Mouse (Mus musculus): ENCODE data around the gene Vamp2. TPM values are rescaled to one million over a fixed set of nuclear protein-coding genes. Genes with fewer than 3 reads are reported as not detected.

Vamp2 gene
- polyA plus RNA-seq, 2 experiments, result 89.8 to 199 TPM

GRCm38 (mm10) chr11:69114621-69115020 is 26.3 kb downstream of the Vamp2 start:
- ATAC-seq (ENCODE audit: low FRiP score, low read depth) (no peak), DNase-seq (ENCODE audit: low spot score) (no peak)
- peaks cover 18% of the 10 kb centered on the region for H3K4me1 ChIP-seq (ENCODE audit: control insufficient read depth, insufficient read depth, low read length)
- H3K36me3 ChIP-seq (ENCODE audit: control insufficient read depth, insufficient read depth, low read length), result peaks cover under 1% of the 10 kb centered on the region; the same call in 1 of the 2 replicates
- H3K27ac ChIP-seq (replicated peaks; ENCODE audit: low read depth, low read length), result no peak overlapping the region
- H3K9me3 ChIP-seq (ENCODE audit: control insufficient read depth, low read length), result no peaks in the 10 kb centered on the region
- no peak overlapping the region for H3K9ac ChIP-seq (ENCODE audit: low read depth, low read length, severe bottlenecking)
- no peak for TF ChIP-seq POLR2A (IDR thresholded peaks at IDR 0.05; ENCODE audit: borderline replicate concordance, extremely low read depth, insufficient read depth, insufficient read length)
- no peak overlapping the region for H3K4me3 ChIP-seq (replicated peaks; ENCODE audit: low read length)
- H3K27me3 ChIP-seq (ENCODE audit: control insufficient read depth, insufficient read depth, low read length), result no peaks in the 10 kb centered on the region
- H3K4me2 ChIP-seq (replicated peaks; ENCODE audit: low read depth, low read length, severe bottlenecking), result no peak overlapping the region
- WGBS, result 76% methylated on average over 3 of the region's 3 CpGs

- ATAC-seq (ENCODE audit: low FRiP score, low read depth) (no peak), DNase-seq (ENCODE audit: low spot score) (no peak)
- H3K4me2 ChIP-seq (replicated peaks; ENCODE audit: low read depth, low read length, severe bottlenecking), result 0 out of 2 replicates have a peak overlapping the region, but pooled peaks have one; percentile 82
Measured at GRCm38 (mm10) chr11:69116843-69117242, 28.6 kb downstream of the Vamp2 start.

GRCm38 (mm10) chr11:69117737-69118695 is 29.7 kb downstream of the Vamp2 start:
- DNase-seq (ENCODE audit: low spot score) (no peak), ATAC-seq (ENCODE audit: low FRiP score, low read depth) (peak; percentile 16; the same call in 1 of the 2 replicates)
- peak overlapping the region; percentile 60 for H3K4me3 ChIP-seq (replicated peaks; ENCODE audit: low read length)
- no peaks in the 10 kb centered on the region for H3K9me3 ChIP-seq (ENCODE audit: control insufficient read depth, low read length)
- H3K4me2 ChIP-seq (replicated peaks; ENCODE audit: low read depth, low read length, severe bottlenecking), result peak overlapping the region; percentile 82
- WGBS, result under 1% methylated on average over 45 of the region's 45 CpGs
- peaks cover 22% of the 10 kb centered on the region for H3K4me1 ChIP-seq (ENCODE audit: control insufficient read depth, insufficient read depth, low read length)
- H3K27ac ChIP-seq (replicated peaks; ENCODE audit: low read depth, low read length), result peak overlapping the region; percentile 39
- H3K36me3 ChIP-seq (ENCODE audit: control insufficient read depth, insufficient read depth, low read length), result no peaks in the 10 kb centered on the region
- H3K27me3 ChIP-seq (ENCODE audit: control insufficient read depth, insufficient read depth, low read length), result no peaks in the 10 kb centered on the region
- peak overlapping the region; percentile 62 for H3K9ac ChIP-seq (ENCODE audit: low read depth, low read length, severe bottlenecking)
- TF ChIP-seq POLR2A (IDR thresholded peaks at IDR 0.05; ENCODE audit: borderline replicate concordance, extremely low read depth, insufficient read depth, insufficient read length), result 0 out of 2 replicates have a peak, but pooled peaks have one; percentile 9

More at GRCm38 (mm10) chr11:69116843-69117242, 28.6 kb downstream of the Vamp2 start:
- no peaks in the 10 kb centered on the region for H3K9me3 ChIP-seq (ENCODE audit: control insufficient read depth, low read length)
- H3K4me3 ChIP-seq (replicated peaks; ENCODE audit: low read length), result peak overlapping the region; percentile 60; the same call in 1 of the 2 replicates
- no peak overlapping the region for H3K27ac ChIP-seq (replicated peaks; ENCODE audit: low read depth, low read length)
- 52% methylated on average over 5 of the region's 5 CpGs for WGBS
- H3K9ac ChIP-seq (ENCODE audit: low read depth, low read length, severe bottlenecking), result no peak overlapping the region
- H3K36me3 ChIP-seq (ENCODE audit: control insufficient read depth, insufficient read depth, low read length), result no peaks in the 10 kb centered on the region
- H3K27me3 ChIP-seq (ENCODE audit: control insufficient read depth, insufficient read depth, low read length), result no peaks in the 10 kb centered on the region
- peaks cover 27% of the 10 kb centered on the region for H3K4me1 ChIP-seq (ENCODE audit: control insufficient read depth, insufficient read depth, low read length)
- no peak for TF ChIP-seq POLR2A (IDR thresholded peaks at IDR 0.05; ENCODE audit: borderline replicate concordance, extremely low read depth, insufficient read depth, insufficient read length)

- ATAC-seq (ENCODE audit: low FRiP score, low read depth), result peak; percentile 48
- H3K27ac ChIP-seq (replicated peaks; ENCODE audit: low read depth, low read length), result no peak overlapping the region
Measured at GRCm38 (mm10) chr11:69118765-69119164, 30.5 kb downstream of the Vamp2 start.

GRCm38 (mm10) chr11:69119446-69120155 is 31.3 kb downstream of the Vamp2 start:
- H3K4me2 ChIP-seq (replicated peaks; ENCODE audit: low read depth, low read length, severe bottlenecking), result peak overlapping the region; percentile 90
- peaks cover 22% of the 10 kb centered on the region for H3K4me1 ChIP-seq (ENCODE audit: control insufficient read depth, insufficient read depth, low read length)
- no peak for DNase-seq (ENCODE audit: low spot score)
- H3K4me3 ChIP-seq (replicated peaks; ENCODE audit: low read length), result peak overlapping the region; percentile 74
- ATAC-seq (ENCODE audit: low FRiP score, low read depth), result no peak
- 28% methylated on average over 14 of the region's 14 CpGs for WGBS
- no peaks in the 10 kb centered on the region for H3K27me3 ChIP-seq (ENCODE audit: control insufficient read depth, insufficient read depth, low read length)
- H3K36me3 ChIP-seq (ENCODE audit: control insufficient read depth, insufficient read depth, low read length), result no peaks in the 10 kb centered on the region
- TF ChIP-seq POLR2A (IDR thresholded peaks at IDR 0.05; ENCODE audit: borderline replicate concordance, extremely low read depth, insufficient read depth, insufficient read length), result no peak
- no peaks in the 10 kb centered on the region for H3K9me3 ChIP-seq (ENCODE audit: control insufficient read depth, low read length)
- no peak overlapping the region for H3K9ac ChIP-seq (ENCODE audit: low read depth, low read length, severe bottlenecking)
- H3K27ac ChIP-seq (replicated peaks; ENCODE audit: low read depth, low read length), result no peak overlapping the region

More at GRCm38 (mm10) chr11:69118765-69119164, 30.5 kb downstream of the Vamp2 start:
- Histone ChIP-seq H3K27me3 (ENCODE audit: control insufficient read depth, insufficient read depth, low read length) (no peaks in the 10 kb centered on the region), H3K4me1 (ENCODE audit: control insufficient read depth, insufficient read depth, low read length) (peaks cover 22% of the 10 kb centered on the region), H3K4me2 (replicated peaks; ENCODE audit: low read depth, low read length, severe bottlenecking) (peak overlapping the region; percentile 82), H3K4me3 (replicated peaks; ENCODE audit: low read length) (peak overlapping the region; percentile 60), H3K36me3 (ENCODE audit: control insufficient read depth, insufficient read depth, low read length) (no peaks in the 10 kb centered on the region), H3K9ac (ENCODE audit: low read depth, low read length, severe bottlenecking) (no peak overlapping the region), H3K9me3 (ENCODE audit: control insufficient read depth, low read length) (no peaks in the 10 kb centered on the region)
- peak; percentile 94 for DNase-seq (ENCODE audit: low spot score)
- WGBS, result 0% methylated on average over 15 of the region's 15 CpGs
- no peak for TF ChIP-seq POLR2A (IDR thresholded peaks at IDR 0.05; ENCODE audit: borderline replicate concordance, extremely low read depth, insufficient read depth, insufficient read length)
